Mouse (Mus musculus): ENCODE data around the gene Psme3. TPM values are rescaled to one million over a fixed set of nuclear protein-coding genes. Genes with fewer than 3 reads are reported as not detected.

The Psme3 gene
- 94.1 and 103 TPM in 2 replicates for polyA plus RNA-seq (2015; fragmentation: Nextera tagmentation; extraction: Ambion mirVana)

DNA sequence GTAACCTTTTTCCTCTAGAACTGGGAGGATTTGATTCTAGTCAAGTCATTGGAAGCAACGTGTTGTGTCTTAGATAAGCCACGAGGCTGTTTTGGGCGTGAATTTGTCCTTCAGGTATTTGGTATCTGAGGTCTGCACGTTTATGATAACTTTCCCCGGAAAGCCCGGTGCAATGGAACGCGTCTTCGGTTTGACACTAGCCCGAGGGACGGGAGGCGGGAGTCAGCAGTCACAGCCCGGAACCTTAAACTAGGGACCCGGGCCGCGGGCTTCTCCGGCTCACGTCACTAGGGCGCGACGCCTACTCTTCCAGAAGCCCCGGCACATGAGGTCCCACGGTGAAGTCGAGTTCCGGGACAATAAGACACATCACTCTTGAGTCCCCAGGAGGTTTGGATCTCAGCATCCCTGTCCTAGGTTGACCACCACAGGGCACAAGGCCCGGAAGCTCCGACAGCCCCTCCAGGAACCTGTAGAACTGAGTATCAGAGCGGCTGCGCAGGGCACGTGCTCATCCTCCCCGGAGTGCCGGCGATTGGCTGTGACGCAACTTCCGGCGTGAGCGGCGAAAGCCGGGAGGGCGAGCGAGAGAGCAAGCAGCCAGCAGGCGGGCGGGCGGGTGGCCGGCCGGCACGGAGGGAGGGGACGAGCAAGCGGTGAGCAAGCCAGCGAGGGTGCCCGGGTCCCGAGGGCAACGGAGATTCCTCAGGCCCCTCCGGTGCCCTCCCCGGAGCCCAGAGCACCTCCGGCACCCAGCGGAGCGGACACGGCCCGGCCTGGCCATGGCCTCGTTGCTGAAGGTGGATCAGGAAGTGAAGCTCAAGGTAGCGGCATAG is at the start of gene Psme3:
Gene Psme3, plus strand, starts transcription at position 549 of the 836 bp plus-strand sequence.
- Histone ChIP-seq H3K9me3 (replicated peaks; ENCODE audit: control insufficient read depth, low read length) (no peaks in the 10 kb centered on the region), H3K27me3 (ENCODE audit: control insufficient read depth, insufficient read depth, low read length) (no peaks in the 10 kb centered on the region), H3K4me2 (ENCODE audit: low read depth, low read length) (peak within 1 kb of the TSS; percentile 86), H3K9ac (ENCODE audit: low read length) (peak within 1 kb of the TSS; percentile 89), H3K36me3 (ENCODE audit: control insufficient read depth, insufficient read depth) (peaks cover 22% of the 10 kb centered on the region), H3K4me3 (ENCODE audit: low read length) (peak within 1 kb of the TSS; percentile 97), H3K27ac (ENCODE audit: low read length) (peak within 1 kb of the TSS; percentile 77), H3K4me1 (ENCODE audit: control insufficient read depth, insufficient read depth, low read length) (peaks cover 16% of the 10 kb centered on the region)
- under 1% methylated on average over 62 of the region's 62 CpGs for WGBS
- peak; percentile 89 for ATAC-seq (replicated peaks; ENCODE audit: extremely low read depth, insufficient read depth, low FRiP score)

DNA sequence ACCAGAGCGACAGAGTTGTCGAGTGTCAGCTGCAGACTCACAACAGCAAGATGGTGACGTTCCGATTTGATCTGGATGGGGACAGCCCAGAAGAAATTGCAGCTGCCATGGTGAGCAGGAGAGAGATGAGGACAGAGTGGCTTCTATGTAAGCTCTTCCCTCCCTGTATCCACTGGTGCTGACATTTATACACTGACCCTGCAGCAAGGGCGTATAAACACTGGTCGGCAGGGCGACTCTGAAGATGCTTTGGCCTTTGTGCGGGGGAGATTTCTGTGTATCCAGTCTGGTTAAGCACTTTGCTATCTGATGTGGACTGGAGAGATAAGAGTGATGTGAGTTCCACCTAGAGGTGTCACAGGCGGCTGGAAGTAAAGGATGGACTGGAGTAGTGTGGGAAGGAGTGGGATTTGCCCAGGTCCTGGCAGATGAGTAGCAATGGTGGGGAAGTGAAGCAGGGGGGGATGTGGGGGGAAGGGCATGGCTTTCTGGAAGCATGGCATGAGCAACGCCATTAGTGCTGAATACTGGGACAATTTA is 46.4 kb upstream of the Psme3 start:
- peaks cover 5% of the 10 kb centered on the region for H3K4me1 ChIP-seq (ENCODE audit: control insufficient read depth, insufficient read depth, low read length)
- peaks cover 24% of the 10 kb centered on the region for H3K27me3 ChIP-seq (ENCODE audit: control insufficient read depth, insufficient read depth, low read length)
- H3K27ac ChIP-seq (ENCODE audit: low read length) = no peak overlapping the region
- no peak overlapping the region for H3K4me3 ChIP-seq (ENCODE audit: low read length)
- no peaks in the 10 kb centered on the region for H3K9me3 ChIP-seq (replicated peaks; ENCODE audit: control insufficient read depth, low read length)
- WGBS = 14% methylated on average over 10 of the region's 10 CpGs
- no peak overlapping the region for H3K9ac ChIP-seq (ENCODE audit: low read length)
- H3K36me3 ChIP-seq (ENCODE audit: control insufficient read depth, insufficient read depth) = no peaks in the 10 kb centered on the region
- no peak overlapping the region for H3K4me2 ChIP-seq (ENCODE audit: low read depth, low read length)
- ATAC-seq (replicated peaks; ENCODE audit: extremely low read depth, insufficient read depth, low FRiP score) = no peak

GRCm38 (mm10) chr11:101272446-101272845 is 43.6 kb upstream of the Psme3 start:
- Histone ChIP-seq H3K4me3 (ENCODE audit: low read length) (no peak overlapping the region), H3K9ac (ENCODE audit: low read length) (no peak overlapping the region), H3K36me3 (ENCODE audit: control insufficient read depth, insufficient read depth) (no peaks in the 10 kb centered on the region), H3K27ac (ENCODE audit: low read length) (no peak overlapping the region), H3K27me3 (ENCODE audit: control insufficient read depth, insufficient read depth, low read length) (peaks cover 10% of the 10 kb centered on the region), H3K9me3 (replicated peaks; ENCODE audit: control insufficient read depth, low read length) (no peaks in the 10 kb centered on the region), H3K4me2 (ENCODE audit: low read depth, low read length) (no peak overlapping the region), H3K4me1 (ENCODE audit: control insufficient read depth, insufficient read depth, low read length) (peaks cover 7% of the 10 kb centered on the region)
- 80% methylated on average over 3 of the region's 3 CpGs for WGBS
- no peak for ATAC-seq (replicated peaks; ENCODE audit: extremely low read depth, insufficient read depth, low FRiP score)

DNA sequence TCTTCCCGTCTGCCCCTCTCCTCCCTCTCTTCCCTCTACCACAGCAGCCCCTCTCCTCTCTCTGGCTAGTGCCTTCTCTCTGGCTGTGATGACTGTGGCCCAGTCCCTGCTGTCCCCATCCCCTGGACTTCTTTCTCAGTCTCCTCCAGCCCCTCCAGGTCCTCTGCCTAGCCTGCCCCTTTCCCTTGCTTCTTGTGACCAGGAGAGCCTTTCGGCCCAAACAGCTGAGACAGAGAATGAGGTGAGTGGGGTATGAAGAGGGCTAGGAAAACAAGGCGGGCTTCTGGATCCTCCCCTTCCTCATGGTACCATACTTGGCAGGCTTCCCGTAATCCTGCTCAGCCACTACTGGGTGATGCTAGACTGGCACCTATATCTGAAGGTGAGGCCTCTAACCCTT is 40.7 kb upstream of the Psme3 start:
- 71% methylated on average over 4 of the region's 4 CpGs for WGBS

DNA sequence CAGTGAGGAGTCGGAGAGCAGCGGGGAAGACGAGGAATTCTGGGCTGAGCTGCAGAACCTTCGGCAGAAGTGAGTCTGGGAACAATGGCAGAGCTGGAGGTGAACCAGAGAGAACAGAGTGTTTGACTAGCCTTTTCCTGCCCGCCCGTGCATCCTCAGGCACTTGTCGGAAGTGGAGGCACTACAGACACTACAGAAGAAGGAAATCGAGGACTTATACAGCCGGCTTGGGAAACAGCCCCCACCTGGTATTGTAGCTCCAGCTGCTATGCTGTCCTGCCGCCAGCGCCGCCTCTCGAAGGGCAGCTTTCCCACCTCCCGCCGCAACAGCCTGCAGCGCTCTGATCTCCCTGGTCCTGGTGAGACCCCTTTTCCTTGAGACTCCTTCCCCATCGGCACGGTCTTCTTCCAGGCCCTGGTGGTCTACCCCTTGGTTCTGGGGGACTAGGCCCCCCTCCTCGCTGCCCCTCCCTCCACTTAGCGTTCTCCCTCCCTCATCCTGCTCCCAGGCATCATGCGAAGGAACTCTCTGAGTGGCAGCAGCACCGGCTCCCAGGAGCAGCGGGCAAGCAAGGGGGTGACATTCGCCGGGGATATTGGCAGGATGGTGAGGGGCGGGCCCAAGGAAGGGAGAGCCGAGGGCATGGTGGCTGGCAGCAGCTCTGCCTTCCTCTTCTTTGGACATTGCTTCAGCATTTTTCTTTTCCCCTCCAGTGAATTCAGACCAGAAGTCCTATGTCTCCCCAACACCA is 39.5 kb upstream of the Psme3 start:
- no peaks in the 10 kb centered on the region for H3K36me3 ChIP-seq (ENCODE audit: control insufficient read depth, insufficient read depth)
- no peaks in the 10 kb centered on the region for H3K27me3 ChIP-seq (ENCODE audit: control insufficient read depth, insufficient read depth, low read length)
- no peak for ATAC-seq (replicated peaks; ENCODE audit: extremely low read depth, insufficient read depth, low FRiP score)
- no peak overlapping the region for H3K27ac ChIP-seq (ENCODE audit: low read length)
- no peaks in the 10 kb centered on the region for H3K9me3 ChIP-seq (replicated peaks; ENCODE audit: control insufficient read depth, low read length)
- peaks cover 18% of the 10 kb centered on the region for H3K4me1 ChIP-seq (ENCODE audit: control insufficient read depth, insufficient read depth, low read length)
- H3K4me2 ChIP-seq (ENCODE audit: low read depth, low read length) = peak overlapping the region; percentile 31; the same call in 1 of the 2 replicates
- 28% methylated on average over 27 of the region's 27 CpGs for WGBS
- H3K9ac ChIP-seq (ENCODE audit: low read length) = no peak overlapping the region
- no peak overlapping the region for H3K4me3 ChIP-seq (ENCODE audit: low read length)

More for the DNA sequence above, 40.7 kb upstream of the Psme3 start:
- no peak overlapping the region for H3K4me3 ChIP-seq (ENCODE audit: low read length)
- no peak overlapping the region for H3K4me2 ChIP-seq (ENCODE audit: low read depth, low read length)
- no peak for ATAC-seq (replicated peaks; ENCODE audit: extremely low read depth, insufficient read depth, low FRiP score)
- H3K27me3 ChIP-seq (ENCODE audit: control insufficient read depth, insufficient read depth, low read length) = no peaks in the 10 kb centered on the region
- H3K9ac ChIP-seq (ENCODE audit: low read length) = no peak overlapping the region
- no peaks in the 10 kb centered on the region for H3K9me3 ChIP-seq (replicated peaks; ENCODE audit: control insufficient read depth, low read length)
- H3K4me1 ChIP-seq (ENCODE audit: control insufficient read depth, insufficient read depth, low read length) = peaks cover 18% of the 10 kb centered on the region
- H3K36me3 ChIP-seq (ENCODE audit: control insufficient read depth, insufficient read depth) = no peaks in the 10 kb centered on the region
- no peak overlapping the region for H3K27ac ChIP-seq (ENCODE audit: low read length)

- Histone ChIP-seq H3K27me3 (ENCODE audit: control insufficient read depth, insufficient read depth, low read length) (no peaks in the 10 kb centered on the region), H3K4me1 (ENCODE audit: control insufficient read depth, insufficient read depth, low read length) (peaks cover 18% of the 10 kb centered on the region), H3K9ac (ENCODE audit: low read length) (peak overlapping the region; percentile 94), H3K9me3 (replicated peaks; ENCODE audit: control insufficient read depth, low read length) (no peaks in the 10 kb centered on the region), H3K4me2 (ENCODE audit: low read depth, low read length) (peak overlapping the region; percentile 84), H3K27ac (ENCODE audit: low read length) (no peak overlapping the region), H3K4me3 (ENCODE audit: low read length) (peak overlapping the region; percentile 89), H3K36me3 (ENCODE audit: control insufficient read depth, insufficient read depth) (no peaks in the 10 kb centered on the region)
- 64% methylated on average over 12 of the region's 12 CpGs for WGBS
- ATAC-seq (replicated peaks; ENCODE audit: extremely low read depth, insufficient read depth, low FRiP score) = no peak
These were observed 38.4 kb upstream of the Psme3 start for GRCm38 (mm10) chr11:101277381-101278222.

DNA sequence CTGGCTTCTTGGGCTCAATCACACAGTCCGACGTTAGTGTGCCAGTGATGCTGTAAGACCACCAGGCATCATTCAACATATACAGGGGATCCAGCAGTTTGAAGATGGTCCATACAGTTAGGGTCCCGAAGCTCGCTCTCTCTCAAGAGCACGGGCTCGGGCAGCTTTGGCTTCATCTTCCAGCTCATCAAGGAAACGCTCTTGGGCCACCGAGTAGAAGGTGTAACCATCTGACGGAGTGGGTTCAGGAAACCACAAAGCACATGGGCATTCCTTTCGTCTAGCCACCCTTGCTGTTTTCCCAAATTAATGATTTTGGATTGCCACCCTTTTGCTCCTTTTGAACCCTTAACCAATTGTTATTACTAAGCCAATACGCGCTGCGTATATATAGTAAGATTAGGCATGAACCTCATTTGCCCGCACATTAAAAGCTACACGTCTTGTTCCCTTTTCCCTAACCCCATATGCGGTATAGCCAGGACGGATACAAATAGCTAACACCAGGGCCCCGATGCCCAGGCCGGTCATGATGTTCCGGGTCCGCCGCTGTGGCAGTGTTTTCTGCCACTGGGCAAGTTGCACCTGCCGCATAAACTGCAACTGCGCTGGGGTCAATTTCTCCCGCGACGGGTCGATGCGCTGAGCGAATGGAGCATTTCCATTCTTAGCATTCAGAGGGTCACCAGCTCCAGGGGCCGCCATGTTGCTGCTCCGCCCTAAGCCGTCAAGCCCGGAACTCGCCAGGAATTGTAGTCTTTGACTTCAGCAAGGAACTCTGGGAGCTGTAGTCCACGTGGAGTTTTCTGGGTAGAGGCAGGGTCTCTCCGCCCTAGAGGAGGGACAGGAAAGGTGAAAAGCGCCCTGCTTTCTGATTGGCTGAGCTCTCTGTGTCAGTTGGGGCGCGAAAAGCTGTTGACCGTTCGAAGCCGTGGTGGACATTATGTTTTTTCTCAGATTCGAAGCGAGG is 37.5 kb upstream of the Psme3 start, which contains the start of the genes Cntd1 and Coa3:
Gene Cntd1, plus strand, starts transcription at position 790 of the 970 bp plus-strand sequence.
Gene Coa3, minus strand, starts transcription at position 892 of the 970 bp plus-strand sequence.
- Histone ChIP-seq H3K27me3 (ENCODE audit: control insufficient read depth, insufficient read depth, low read length) (no peaks in the 10 kb centered on the region), H3K4me2 (ENCODE audit: low read depth, low read length) (peak within 1 kb of the TSS; percentile 84), H3K9me3 (replicated peaks; ENCODE audit: control insufficient read depth, low read length) (no peaks in the 10 kb centered on the region), H3K27ac (ENCODE audit: low read length) (peak within 1 kb of the TSS; percentile 77), H3K4me1 (ENCODE audit: control insufficient read depth, insufficient read depth, low read length) (peaks cover 18% of the 10 kb centered on the region), H3K36me3 (ENCODE audit: control insufficient read depth, insufficient read depth) (no peaks in the 10 kb centered on the region), H3K4me3 (ENCODE audit: low read length) (peak within 1 kb of the TSS; percentile 89), H3K9ac (ENCODE audit: low read length) (peak within 1 kb of the TSS; percentile 94)
- 7% methylated on average over 45 of the region's 45 CpGs for WGBS
- peak; percentile 96 for ATAC-seq (replicated peaks; ENCODE audit: extremely low read depth, insufficient read depth, low FRiP score)
